Mouse (Mus musculus) myocyte (in vitro differentiated cells): ENCODE results near the gene Rtn4.

Experiments used
- E2F4 ChIP-seq: IDR thresholded peaks from one replicate; pipeline ENCODE4 v1.6.1; 2011; ENCODE audit warnings: mild to moderate bottlenecking, control low read depth, moderate library complexity; ENCODE audit not compliant: insufficient read depth
- MAX ChIP-seq: IDR thresholded peaks from one replicate; pipeline ENCODE4 v1.6.1; 2011; ENCODE audit warnings: low read depth, mild to moderate bottlenecking, control low read depth
- MYOD1 ChIP-seq, 3 experiments: IDR thresholded peaks; one replicate each; pipeline ENCODE4 v1.6.1; 2011; ENCODE audit warnings: control low read depth in 2 of 3, low read depth in 2 of 3, mild to moderate bottlenecking in 2 of 3, moderate library complexity in 1 of 3; ENCODE audit not compliant: insufficient read length in 2 of 3, control insufficient read depth in 1 of 3
- MYOG ChIP-seq, 3 experiments: IDR thresholded peaks; one replicate each; pipeline ENCODE4 v1.6.1; 2011; ENCODE audit warnings: control low read depth in 2 of 3, low read depth in 2 of 3, mild to moderate bottlenecking in 2 of 3; ENCODE audit not compliant: insufficient read length in 2 of 3, control insufficient read depth in 1 of 3, insufficient read depth in 1 of 3
- POLR2A ChIP-seq: IDR thresholded peaks from one replicate; pipeline ENCODE4 v1.6.1; 2011; ENCODE audit warnings: low read depth, mild to moderate bottlenecking, control low read depth, moderate library complexity; ENCODE audit not compliant: insufficient read length
- POLR2AphosphoS2 ChIP-seq: IDR thresholded peaks from one replicate; pipeline ENCODE4 v1.6.1; 2011; ENCODE audit warnings: low read depth, control low read depth; ENCODE audit not compliant: insufficient read length
- TCF12 ChIP-seq: IDR thresholded peaks from one replicate; pipeline ENCODE4 v1.6.1; 2011; ENCODE audit warnings: mild to moderate bottlenecking, control low read depth; ENCODE audit not compliant: poor library complexity, insufficient read depth, severe bottlenecking
- USF1 ChIP-seq: IDR thresholded peaks from one replicate; pipeline ENCODE4 v1.6.1; 2011; ENCODE audit warnings: low read depth, mild to moderate bottlenecking, control low read depth, moderate library complexity

GRCm38 (mm10) chr11:29673359-29673758 lies 19.4 kb upstream of the Rtn4 start:
- TF ChIP-seq TCF12 (no peak), POLR2A (no peak), MAX (no peak), POLR2AphosphoS2 (no peak), MYOD1 (IDR thresholded peaks at IDR 0.05; ENCODE audit: control insufficient read depth in 1 of 3, insufficient read length in 2 of 3, low read depth in 2 of 3) (no peak), USF1 (no peak), MYOG (IDR thresholded peaks at IDR 0.05; ENCODE audit: control insufficient read depth in 1 of 3, insufficient read depth in 1 of 3, insufficient read length in 2 of 3, low read depth in 2 of 3) (no peak), E2F4 (no peak)
